19 mouse cellular contexts compared by ENCODE assay signal in genomic region chr11:54808177-54808576, GRCm38 (mm10). TPM values are rescaled to one million over a fixed set of nuclear protein-coding genes. Genes with fewer than 3 reads are reported as not detected.
DNase-seq lines count a peak whose midpoint lies in the region; ATAC-seq and TF ChIP-seq lines count a peak whose summit lies in the region.
"Had no signal": no experiment of that assay in that cellular context is flagged by ENCODE, and none has a peak within 500 bp of the region (broad histone marks: within the 10 kb centered on the region; RNA-seq: fewer than 3 reads in every experiment).

No protein-coding gene starts in this region.

- no peaks in the 10 kb centered on the region for H3K27me3 ChIP-seq in heart, embryonic 10.5 days (ENCODE audit: insufficient read depth, poor library complexity, severe bottlenecking)
- no peaks in the 10 kb centered on the region for H3K27me3 ChIP-seq in heart, adult 2 months (ENCODE audit: control insufficient read depth, insufficient read depth, low read length)
- H3K27me3 ChIP-seq: embryonic facial prominence, embryonic 12.5 days; midbrain, embryonic 13.5 days had no signal

- H3K9me3 ChIP-seq in heart, embryonic 10.5 days: peaks cover 3% of the 10 kb centered on the region; the same call in 1 of the 2 replicates
- H3K9me3 ChIP-seq: embryonic facial prominence, embryonic 12.5 days; midbrain, embryonic 13.5 days had no signal

- H3K4me1 ChIP-seq in heart, embryonic 10.5 days: no peaks in the 10 kb centered on the region; the same call in 1 of the 2 replicates
- H3K4me1 ChIP-seq in heart, adult 2 months (ENCODE audit: control insufficient read depth, insufficient read depth, low read length): peaks cover 16% of the 10 kb centered on the region
- H3K4me1 ChIP-seq: embryonic facial prominence, embryonic 12.5 days had no signal

- ATAC-seq in CD4-positive, CD25-positive, alpha-beta regulatory T cell, adult 4 months: peak; percentile 38
- peak; percentile 37 for ATAC-seq in common myeloid progenitor, adult 5-6 weeks (replicated peaks; ENCODE audit: low read depth, poor library complexity, severe bottlenecking)
- peak; percentile 34 for ATAC-seq in monocyte, adult 5-6 weeks (replicated peaks; ENCODE audit: insufficient number of reproducible peaks, low FRiP score, low TSS enrichment, poor library complexity, severe bottlenecking)
- ATAC-seq: forebrain, postnatal 0 days; hindbrain, embryonic 16.5 days; midbrain, embryonic 13.5 days had no signal

- DNase-seq in heart, embryonic 10.5 days (ENCODE audit: low spot score): peak; percentile 41
- DNase-seq in heart, postnatal 4 days: no peak
- DNase-seq in testis, postnatal 14 days (ENCODE audit: low spot score): no peak
- no peak for DNase-seq in left cerebral cortex, postnatal 25 days (ENCODE audit: low spot score in 2 of 2)
- no peak for DNase-seq in heart, adult 2 months
- DNase-seq: cerebellum, adult 11-12 months; forebrain, postnatal 0 days; gastrocnemius, adult 2 months; heart, postnatal 10 days; kidney, adult 8-10 months; kidney, postnatal 4 days; lung, embryonic 14.5 days; thymus, postnatal 4 days had no signal

- no peak for TF ChIP-seq EP300 in heart, adult 2 months (IDR thresholded peaks at IDR 0.05; ENCODE audit: insufficient read depth, low read depth, low read length)

- no peak overlapping the region for H3K9ac ChIP-seq in heart, adult 2 months (ENCODE audit: low read depth, low read length)
- H3K9ac ChIP-seq: embryonic facial prominence, embryonic 12.5 days; forebrain, postnatal 0 days; lung, embryonic 14.5 days; midbrain, embryonic 13.5 days had no signal

- H3K27ac ChIP-seq in heart, embryonic 10.5 days: no peak overlapping the region
- no peak overlapping the region for H3K27ac ChIP-seq in heart, adult 2 months
- H3K27ac ChIP-seq: embryonic facial prominence, embryonic 12.5 days; gastrocnemius, adult 2 months; midbrain, embryonic 13.5 days had no signal

- H3K36me3 ChIP-seq in heart, embryonic 10.5 days: no peaks in the 10 kb centered on the region
- peaks cover 3% of the 10 kb centered on the region; the same call in 1 of the 2 replicates for H3K36me3 ChIP-seq in heart, adult 2 months (ENCODE audit: control insufficient read depth, insufficient read depth, low read length)
- H3K36me3 ChIP-seq: embryonic facial prominence, embryonic 12.5 days; midbrain, embryonic 13.5 days had no signal

- H3K79me2 ChIP-seq in heart, adult 2 months (replicated peaks; ENCODE audit: control insufficient read depth, insufficient read depth, low read length): no peaks in the 10 kb centered on the region

- 75% methylated on average over 4 of the region's 4 CpGs for WGBS in heart, embryonic 10.5 days
- 83% methylated on average over 4 of the region's 4 CpGs for WGBS in heart, adult 2 months

- H3K4me3 ChIP-seq in heart, embryonic 10.5 days: no peak overlapping the region
- H3K4me3 ChIP-seq in heart, adult 2 months: no peak overlapping the region
- H3K4me3 ChIP-seq: embryonic facial prominence, embryonic 12.5 days; gastrocnemius, adult 2 months; midbrain, embryonic 13.5 days had no signal

- TF ChIP-seq CTCF in heart, adult 2 months (IDR thresholded peaks at IDR 0.05): no peak

- no peak for TF ChIP-seq POLR2A in heart, adult 2 months (IDR thresholded peaks at IDR 0.05; ENCODE audit: insufficient read depth, low read depth, low read length)

- intact Hi-C loops in left cerebral cortex, postnatal 25 days (cut with DNase I): no loop called here
- intact Hi-C loops in heart, adult 2 months (cut with DNase I): no loop called here

RNA-seq across cellular contexts. Expression of gene Cdc42se2, which starts 20.7 kb away (rescaled TPM):
- polyA plus RNA-seq in heart, embryonic 10.5 days (2016; fragmentation: Nextera tagmentation; extraction: Ambion mirVana): 77.6 and 84.8 TPM in 2 replicates
- 10 to 100 TPM; 44.3 to 47.1 TPM for total RNA-seq in heart, postnatal 4 days (2021)
- 100 to 1,000 TPM; 369 to 477 TPM for polyA plus RNA-seq in CD4-positive, CD25-positive, alpha-beta regulatory T cell, adult 4 months (2017; shearing (Covaris generic))
- total RNA-seq in common myeloid progenitor, adult 5-6 weeks (2017): 62.1 and 70.1 TPM in 2 replicates
- 142 to 226 TPM (median 192 TPM) in 3 replicates for total RNA-seq in monocyte, adult 5-6 weeks (2017)
- 100 to 1,000 TPM; 143 to 149 TPM for total RNA-seq in left cerebral cortex, postnatal 25 days (2021)
- 10 to 100 TPM; 22.0 to 23.3 TPM for total RNA-seq in heart, adult 2 months (2021)
- polyA plus RNA-seq in heart, adult 2 months (2012; rRNA removed): 24.7 and 41.3 TPM in 2 replicates

RNA-seq across cellular contexts. Expression of gene Lyrm7, which starts 52.5 kb away (rescaled TPM):
- polyA plus RNA-seq in heart, embryonic 10.5 days (2016; fragmentation: Nextera tagmentation; extraction: Ambion mirVana): 11.8 and 17.9 TPM in 2 replicates
- total RNA-seq in heart, postnatal 4 days (2021): 10 to 100 TPM; 20.3 to 28.3 TPM
- polyA plus RNA-seq in CD4-positive, CD25-positive, alpha-beta regulatory T cell, adult 4 months (2017; shearing (Covaris generic)): 1 to 10 TPM; 3.4 to 8.4 TPM
- 0.63 and 16.5 TPM in 2 replicates for total RNA-seq in common myeloid progenitor, adult 5-6 weeks (2017)
- total RNA-seq in monocyte, adult 5-6 weeks (2017): 1.1 to 9.4 TPM (median 4.3 TPM) in 3 replicates
- total RNA-seq in left cerebral cortex, postnatal 25 days (2021): 10 to 100 TPM; 26.2 to 27.2 TPM
- 10 to 100 TPM; 38.6 to 40.1 TPM for total RNA-seq in heart, adult 2 months (2021)
- polyA plus RNA-seq in heart, adult 2 months (2012; rRNA removed): 11.1 and 20.0 TPM in 2 replicates

RNA-seq across cellular contexts. Expression of gene Hint1, which starts 58.0 kb away (rescaled TPM):
- 602 and 622 TPM in 2 replicates for polyA plus RNA-seq in heart, embryonic 10.5 days (2016; fragmentation: Nextera tagmentation; extraction: Ambion mirVana)
- 100 to 1,000 TPM; 364 to 393 TPM for total RNA-seq in heart, postnatal 4 days (2021)
- 100 to 1,000 TPM; 375 to 447 TPM for polyA plus RNA-seq in CD4-positive, CD25-positive, alpha-beta regulatory T cell, adult 4 months (2017; shearing (Covaris generic))
- 473 and 553 TPM in 2 replicates for total RNA-seq in common myeloid progenitor, adult 5-6 weeks (2017)
- total RNA-seq in monocyte, adult 5-6 weeks (2017): 266 to 549 TPM (median 344 TPM) in 3 replicates
- 100 to 1,000 TPM; 236 to 265 TPM for total RNA-seq in left cerebral cortex, postnatal 25 days (2021)
- total RNA-seq in heart, adult 2 months (2021): 100 to 1,000 TPM; 258 to 297 TPM
- polyA plus RNA-seq in heart, adult 2 months (2012; rRNA removed): 477 and 498 TPM in 2 replicates
